Mouse (Mus musculus) left cerebral cortex, adult 9 months (tissue): ENCODE results near the gene Myl3.
A peak's percentile ranks its signal among the peaks of the same experiment; 100 is the strongest.

Experiments
- DNase-seq, 2 experiments: peaks; one replicate each; pipeline ENCODE4 v3.0.0; 2022; ENCODE audit warnings: low spot score in 2 of 2

The Myl3 gene

DNA sequence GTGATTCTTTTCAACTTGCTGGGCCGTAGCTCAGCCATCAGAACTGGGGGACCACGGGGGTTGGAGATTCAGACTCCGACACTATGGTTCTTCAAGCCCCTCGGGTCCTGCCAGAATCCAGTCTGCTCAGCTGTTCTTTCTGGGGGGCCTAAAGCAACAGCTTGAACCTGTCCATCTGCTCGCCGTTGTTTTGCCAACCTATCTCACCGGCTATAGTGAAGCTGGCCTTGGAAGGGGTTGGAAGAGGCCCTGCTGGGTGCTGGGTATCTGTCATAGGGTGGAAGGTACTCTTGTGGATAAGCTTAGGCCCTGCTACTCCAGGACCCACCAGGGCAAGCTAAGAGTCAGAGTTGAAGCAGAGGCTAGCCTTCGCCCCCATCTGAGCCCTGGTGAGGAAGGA is 19.2 kb downstream of the Myl3 start:
- no peak for DNase-seq

DNA sequence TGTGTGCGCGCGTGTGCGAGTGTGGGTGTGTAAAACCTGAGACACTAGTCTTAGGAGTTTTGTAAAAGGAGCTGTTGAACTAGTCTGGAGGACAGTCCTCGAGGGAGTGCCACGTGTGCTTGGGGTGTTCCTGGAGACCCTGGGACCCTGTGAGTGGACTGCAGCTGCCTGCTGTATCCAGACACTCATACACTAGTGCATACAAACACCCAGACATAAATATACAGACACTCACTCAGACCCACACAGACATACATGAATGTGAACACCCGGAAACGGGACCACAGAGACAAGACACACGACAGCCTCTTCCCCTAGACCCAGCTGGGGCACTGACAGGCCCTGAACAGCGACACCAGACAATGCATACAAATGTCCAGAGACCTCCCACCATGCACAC is 21.1 kb downstream of the Myl3 start:
- no peak for DNase-seq

DNA sequence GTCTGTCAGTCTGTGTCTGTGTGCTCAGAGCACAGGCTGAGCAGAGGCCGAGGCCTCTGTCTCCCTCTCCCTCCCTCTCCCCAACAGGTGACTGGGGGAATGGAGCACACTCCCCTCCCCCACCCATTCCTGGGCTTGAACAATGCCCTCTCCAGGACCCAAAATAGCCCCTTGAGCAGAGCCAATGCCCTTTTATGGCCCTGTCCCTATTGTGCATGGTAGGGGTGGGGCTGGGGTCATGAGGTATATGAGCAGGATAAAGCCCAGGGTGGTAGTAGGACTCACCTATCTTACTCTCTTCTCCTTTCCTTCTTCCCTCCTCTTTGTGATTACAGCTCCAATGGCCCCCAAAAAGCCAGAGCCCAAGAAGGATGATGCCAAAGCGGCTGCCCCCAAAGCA is 21.7 kb downstream of the Myl3 start:
- DNase-seq: no peak

DNA sequence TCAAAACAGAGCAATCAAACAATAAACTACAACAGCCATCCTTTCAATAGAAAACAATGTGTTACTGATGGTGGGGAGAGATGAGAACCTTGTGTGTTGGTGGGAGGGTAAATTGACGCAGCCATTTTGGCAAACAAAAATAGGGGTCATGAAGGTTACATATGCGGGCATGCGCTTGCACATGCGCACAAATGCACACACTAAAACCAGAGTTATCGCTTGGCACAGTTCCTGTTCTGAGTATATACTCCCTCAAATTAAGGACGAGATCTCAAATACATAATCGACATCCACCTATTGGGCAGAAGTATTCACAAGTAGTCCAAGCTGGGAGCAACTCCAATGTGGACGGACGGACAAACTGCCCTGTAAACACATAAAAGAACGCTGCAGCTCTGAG is 30.7 kb downstream of the Myl3 start:
- no peak for DNase-seq

DNA sequence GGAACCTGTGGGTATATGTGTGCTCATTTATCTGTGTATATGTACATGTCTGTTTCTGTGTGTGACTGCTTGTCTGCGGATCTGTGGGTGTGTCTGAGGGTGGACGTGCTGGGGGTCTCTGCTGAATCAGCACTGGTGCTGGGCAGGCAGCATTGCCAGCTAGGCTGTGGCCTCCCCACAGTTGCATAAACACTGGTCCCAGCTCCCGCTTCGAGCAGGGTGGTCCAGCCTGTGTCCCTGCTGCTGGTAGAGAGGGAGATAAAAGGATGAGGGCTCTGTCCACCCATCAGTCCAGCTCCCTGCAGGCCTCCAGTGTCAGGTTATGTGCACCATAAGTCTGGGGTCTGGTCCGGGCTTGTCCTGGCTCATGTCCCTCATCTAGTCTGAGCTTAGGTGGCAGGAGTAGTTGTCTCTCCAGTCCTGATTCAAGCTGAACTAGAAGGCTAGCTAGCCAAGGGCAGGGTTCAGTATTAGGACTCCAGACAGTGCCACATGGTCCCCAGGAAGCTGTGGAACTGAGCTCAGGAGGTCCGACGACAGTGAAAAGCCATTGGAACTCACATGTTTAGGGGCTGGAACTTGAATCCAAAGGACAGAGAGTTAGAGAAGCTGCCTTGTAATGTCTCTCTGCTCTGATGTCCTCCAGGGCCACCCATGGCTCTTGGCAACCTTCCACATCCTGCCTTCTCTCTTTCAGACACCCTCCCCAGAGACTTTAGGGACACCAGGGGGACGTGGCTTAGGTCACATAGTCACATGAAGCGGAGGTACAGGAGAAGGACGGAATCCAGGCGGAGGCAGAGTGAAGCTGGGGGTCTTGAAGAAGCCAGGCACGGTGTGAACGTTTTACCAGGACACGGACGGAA is 33.0 kb downstream of the Myl3 start:
- DNase-seq: no peak

DNA sequence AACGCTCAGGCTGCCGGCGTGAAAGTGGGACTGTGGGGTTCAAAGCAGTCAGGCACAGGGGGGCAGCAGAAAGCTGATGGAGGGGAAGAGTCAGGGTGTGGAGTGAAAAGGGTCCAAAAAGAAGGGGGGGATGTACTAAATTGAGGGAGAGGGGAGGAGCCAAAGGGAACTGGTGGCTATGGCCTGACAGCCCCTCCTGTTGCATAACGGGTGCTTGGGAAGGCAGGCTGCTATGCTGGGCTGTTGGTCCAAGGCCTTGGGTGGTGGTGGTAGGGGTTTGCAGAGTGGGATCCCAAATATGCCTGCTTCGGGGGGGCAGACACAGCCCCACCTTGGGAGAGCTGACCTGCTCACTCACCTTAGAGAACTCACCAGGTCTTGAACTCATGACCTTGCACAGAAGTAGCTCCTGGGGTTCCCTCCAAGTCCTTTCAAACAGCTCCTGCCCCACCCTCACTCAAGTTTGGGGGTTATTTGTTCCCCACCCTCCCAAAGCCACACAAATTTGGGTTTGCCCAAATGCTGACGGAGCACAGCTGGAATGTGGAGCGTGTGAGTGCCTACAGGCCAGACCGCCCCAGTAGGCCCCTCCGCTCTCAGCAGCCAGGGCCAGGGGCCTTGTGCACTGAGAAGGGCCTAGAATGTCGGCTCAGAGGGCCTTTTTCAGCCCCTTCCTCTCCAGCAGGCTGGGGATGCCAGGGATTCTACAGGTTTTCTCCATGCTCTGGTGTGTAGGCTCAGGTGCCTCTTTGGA is 33.8 kb downstream of the Myl3 start:
- no peak for DNase-seq

DNA sequence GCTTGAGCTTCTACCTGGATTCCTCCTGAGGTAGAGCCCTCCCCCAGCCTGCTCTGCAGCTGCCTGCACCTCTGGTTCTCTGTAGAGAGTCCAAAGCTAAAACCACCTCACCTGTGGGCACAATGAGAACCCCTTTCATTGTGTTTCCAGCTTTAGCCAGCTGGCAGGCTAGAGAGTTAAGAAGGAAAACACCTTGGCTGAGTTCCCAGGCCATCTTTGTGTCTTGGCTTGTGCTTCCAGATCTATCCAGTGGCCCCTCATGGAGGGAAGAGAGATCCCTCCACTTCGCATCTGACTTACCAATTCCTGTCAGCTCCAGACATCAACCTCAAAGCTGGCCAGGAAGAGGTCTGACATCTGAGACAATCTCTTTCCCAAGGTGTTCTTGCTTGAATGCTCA is 36.4 kb downstream of the Myl3 start:
- DNase-seq: no peak

DNA sequence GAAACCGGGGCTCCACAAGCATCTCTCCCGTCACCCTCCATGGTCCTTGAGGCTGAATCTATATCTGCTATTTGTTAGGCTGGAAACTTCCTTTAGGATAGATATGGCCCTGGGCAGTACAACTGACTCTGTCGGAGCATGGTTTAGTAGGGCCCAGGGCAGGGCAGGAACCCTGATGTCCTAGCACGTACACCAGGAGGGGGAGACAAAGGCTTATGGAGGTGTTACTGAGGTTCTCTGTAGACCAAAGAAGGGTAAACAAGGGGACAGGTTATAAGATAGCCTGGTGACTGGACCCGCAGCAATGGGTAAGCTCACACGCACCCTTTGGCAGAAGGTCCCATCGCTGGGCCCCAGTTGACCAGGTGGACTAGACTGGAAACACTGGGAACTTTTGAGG is 36.9 kb downstream of the Myl3 start:
- no peak for DNase-seq

DNA sequence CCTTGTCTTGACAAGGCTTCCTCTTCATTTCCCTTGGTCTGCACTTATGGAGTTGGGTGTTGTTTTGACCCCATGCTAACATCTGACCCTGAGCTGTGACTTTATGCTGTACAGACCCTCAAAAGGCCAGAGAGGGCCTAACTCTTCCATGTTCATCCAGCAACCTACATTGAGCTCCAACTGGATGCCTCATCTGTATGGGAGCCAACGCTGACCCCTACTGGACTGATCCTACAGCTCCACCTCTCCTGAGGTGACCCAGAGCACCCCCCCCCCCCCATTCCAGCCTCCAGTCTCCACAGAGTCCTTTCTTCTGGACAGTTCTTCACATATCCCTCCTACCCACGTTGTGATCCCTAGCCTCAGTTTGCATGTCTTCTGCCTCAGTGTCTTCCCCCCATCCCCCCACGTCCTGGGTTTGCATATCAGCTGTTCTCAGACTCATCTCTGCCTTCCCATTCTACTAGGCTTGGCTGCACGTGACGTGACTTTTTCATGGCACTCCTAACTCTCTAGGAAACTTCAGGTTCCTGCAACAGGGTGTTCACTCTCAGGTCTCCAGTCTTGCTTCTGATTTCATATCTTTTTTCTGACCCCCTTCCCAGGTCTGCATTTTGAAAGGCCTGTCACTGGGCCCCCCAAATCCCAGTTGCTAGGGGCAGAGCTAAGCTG is 37.7 kb downstream of the Myl3 start:
- DNase-seq: no peak

DNA sequence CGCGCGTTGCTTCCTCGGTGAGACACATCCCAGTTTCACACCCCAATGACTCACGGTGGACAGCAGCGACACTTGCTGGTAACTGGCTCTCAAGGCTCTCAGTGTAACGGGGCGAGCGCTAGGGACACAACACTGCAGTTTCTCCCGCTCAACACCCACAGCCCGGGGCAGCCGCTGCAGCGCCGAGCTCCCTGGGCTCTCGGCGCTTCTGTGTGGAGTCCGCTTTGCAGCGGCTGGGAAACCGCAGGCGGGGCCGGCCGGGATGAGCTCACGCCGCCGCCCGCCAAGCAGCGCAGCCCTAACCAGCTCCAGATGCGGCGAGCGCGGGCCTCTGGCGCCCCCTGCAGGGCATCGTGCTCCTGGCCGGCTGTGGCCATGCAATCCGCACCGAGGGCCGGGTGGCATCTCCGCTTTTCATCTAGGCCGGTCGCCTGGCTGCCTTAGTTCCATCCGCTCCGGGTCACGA is 39.6 kb downstream of the Myl3 start:
- DNase-seq: peak; percentile 68 to 94

DNA sequence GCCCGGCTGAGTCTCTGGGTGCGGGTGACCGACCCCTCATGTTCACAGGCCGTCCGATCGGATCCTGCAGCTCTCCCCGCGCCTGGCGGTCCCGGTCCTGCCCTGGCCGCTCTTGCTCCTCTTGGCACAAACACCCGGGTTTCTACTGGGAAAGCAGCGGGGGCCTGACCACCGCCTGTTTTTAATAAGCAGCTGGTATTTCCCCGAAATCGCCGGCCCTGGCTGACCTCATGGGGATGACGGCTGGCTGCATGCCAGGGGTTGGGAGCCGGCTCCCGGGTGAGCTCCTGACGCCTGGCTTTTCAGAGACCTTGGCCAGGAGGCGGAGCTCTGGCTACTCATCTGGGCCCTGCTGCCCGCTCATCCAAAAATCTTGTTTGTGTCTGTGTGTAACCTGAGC is 40.1 kb downstream of the Myl3 start:
- peak; percentile 58 to 75 for DNase-seq

DNA sequence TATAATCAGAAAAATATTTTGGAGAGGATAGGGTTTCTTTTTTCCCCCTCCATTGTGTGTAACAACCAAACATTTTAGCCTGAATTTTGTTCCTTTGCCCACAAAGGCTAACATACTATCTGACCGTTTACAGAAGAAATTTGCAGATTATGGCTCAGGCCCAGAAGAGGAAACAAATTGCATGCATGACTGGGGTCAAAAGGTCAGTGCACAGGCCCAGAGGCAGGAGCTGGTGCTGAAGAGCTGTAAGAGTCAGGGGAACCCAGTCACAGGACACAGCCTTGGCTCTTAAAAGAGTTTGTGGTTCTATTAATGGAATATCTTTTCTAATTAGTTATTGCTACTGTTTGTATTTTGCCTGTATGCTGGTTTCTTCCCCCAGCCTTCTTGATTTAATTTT is 42.0 kb downstream of the Myl3 start:
- no peak for DNase-seq

DNA sequence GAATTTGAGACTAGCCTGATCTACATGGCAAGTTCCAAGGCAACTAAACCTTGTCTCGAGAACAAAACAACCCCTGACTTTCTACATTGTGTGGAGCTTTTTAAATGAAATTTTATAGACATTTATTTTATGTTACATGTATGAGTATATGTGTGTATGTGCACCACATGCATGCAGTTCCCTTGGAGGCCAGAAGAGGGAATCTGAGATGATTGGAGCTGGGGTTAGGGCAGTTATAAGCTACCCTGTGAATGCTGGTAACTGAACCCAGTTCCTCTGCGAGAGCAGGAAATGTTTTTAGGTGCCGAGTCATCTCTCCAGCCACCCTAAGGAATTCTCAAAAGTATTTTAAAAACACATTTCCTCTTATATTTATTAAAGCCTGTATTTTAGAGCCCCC is 46.5 kb downstream of the Myl3 start:
- DNase-seq: no peak

DNA sequence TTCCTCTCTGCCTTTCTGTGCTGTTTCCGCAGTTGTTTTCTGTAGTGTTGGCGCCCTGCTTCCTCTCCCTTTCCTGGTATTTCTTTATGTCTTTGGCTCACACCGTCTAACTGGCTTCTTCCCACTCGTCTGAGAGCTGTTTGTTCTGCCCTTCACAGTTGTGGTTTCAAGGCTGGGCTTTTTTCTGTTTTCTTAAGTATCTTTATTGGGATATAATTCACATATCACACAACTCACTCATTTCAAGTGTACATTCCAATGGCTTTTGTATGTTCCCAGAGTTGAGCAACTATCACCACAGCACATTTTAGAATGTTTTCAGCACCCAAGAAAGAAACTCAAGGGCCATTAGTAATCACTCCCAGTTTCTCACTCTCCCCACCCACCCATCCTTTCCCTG is 48.8 kb downstream of the Myl3 start:
- DNase-seq: no peak

DNA sequence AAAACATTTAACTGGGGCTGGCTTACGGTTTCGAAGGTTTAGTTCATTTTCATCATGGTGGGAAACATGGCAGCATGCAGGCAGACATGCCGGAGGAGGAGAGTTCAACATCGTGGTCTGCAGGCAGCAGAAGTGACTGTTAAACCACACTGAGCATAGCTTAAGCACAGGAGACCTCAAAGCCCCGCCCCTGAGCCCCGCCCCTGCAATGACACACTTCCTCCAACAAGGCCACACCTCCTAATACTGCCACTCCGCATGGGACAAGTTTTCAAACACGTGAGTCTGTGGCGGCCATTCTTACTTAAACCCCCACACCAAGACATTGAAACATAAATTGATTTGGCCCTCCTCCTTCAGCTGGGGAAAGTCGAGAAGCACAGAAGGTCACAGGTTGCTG is 55.4 kb downstream of the Myl3 start:
- DNase-seq: no peak

DNA sequence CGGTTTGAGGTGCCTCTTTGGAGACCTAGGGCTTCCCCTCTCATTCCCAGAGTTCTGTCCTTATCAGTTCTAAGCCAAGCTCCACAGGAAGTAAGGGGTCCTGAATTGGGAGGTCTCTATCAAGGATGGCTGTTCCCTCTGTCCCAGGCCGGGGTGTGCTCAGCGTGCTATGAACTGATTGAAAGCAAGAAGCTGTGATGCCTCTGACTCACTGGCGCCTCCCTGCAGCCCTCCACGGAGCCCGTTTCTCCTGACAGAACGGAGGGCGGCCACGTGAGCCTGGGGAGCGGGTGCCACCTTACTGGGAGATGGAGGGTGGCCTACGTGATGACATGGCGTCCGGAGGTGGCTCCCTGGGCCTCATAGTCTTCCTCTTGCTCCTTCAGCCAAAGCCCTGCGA is 56.2 kb downstream of the Myl3 start, which contains the start of gene Prss42:
Gene Prss42, plus strand, starts transcription at position 301 of the 400 bp plus-strand sequence.
- no peak for DNase-seq

DNA sequence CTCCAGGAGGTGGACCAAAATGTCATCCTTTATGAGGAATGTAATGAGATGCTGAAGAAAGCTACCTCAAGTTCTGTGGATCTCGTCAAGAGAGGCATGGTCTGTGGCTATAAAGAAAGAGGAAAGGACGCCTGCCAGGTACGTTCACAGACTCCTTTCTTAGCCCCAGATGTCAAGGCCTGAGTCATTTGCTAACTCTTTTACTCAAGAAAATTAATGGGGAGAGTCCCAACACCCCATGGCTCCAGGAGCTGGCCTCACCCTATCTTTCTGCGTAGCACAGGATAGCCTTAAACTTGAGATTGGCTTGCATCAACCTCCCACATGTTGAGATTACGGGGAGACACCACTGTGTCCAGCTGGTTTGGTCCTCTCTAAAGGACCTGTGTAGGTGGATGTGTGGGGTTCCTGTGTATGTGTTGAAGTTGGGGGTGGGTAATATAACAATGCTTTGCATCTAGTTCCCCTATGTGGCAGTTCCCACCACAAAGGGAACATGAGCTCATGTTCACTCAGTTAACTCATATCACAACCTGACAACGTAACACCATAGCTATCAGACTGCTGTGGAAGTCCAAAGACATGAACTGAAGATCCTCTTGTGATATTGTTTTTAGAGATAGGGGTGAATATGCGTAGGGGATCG is 59.3 kb downstream of the Myl3 start:
- no peak for DNase-seq

DNA sequence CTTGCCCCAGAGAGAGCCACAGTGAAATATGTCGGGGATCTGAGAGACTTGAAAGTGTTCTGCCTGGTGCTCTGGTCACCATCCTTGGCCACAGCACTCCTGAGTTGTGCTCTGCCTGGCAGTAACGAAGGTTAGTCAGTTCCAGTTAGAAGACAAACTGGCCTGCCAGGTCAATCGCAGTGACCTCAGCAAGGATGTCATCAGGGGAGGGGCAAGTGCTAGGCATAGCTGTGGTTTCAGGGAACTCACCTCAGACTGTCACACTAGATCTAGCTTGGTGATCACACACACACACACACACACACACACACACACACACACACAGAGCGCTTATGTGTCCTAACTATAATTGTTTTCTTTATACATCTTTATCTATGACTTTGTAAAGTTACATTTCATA is 61.6 kb downstream of the Myl3 start:
- no peak for DNase-seq

DNA sequence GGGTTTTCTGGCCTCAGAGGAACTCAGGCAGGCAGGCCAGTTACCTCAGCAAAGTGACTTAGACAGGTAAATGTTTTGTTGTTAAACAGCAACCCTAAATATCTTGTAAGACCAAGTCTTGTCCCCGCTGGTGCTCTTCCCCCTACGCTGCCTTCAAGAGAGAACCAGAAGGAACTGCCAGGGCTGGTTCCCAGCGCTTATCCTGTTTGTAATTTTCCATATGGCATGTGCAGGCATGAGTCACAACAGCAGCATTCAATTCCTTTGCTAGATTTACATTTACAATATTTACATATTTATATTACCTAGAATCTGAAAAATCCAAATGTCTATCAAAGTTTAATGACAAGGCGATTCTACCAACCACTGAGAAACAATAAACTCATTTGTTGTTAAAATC is 68.4 kb downstream of the Myl3 start:
- DNase-seq: peak in 1 of 2 experiments; percentile 16

DNA sequence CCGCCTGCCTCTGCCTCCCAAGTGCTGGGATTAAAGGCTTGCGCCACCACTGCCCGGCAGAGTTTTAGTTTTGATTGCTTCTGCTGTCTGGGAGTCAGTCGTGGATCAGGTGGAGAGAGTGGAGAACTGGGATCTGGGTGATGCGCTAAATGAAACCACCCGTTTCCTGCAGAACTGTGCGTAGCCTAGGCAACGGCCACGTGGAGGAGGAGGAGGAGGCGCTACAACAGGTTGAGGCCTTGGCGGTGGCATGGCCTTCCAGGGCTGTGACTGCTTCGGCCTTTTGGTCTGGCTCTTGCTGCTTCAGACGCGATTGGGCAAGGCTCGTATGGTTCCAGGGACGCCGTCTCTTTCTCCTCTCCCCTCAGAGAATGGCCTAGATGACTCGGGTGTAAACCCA is 72.1 kb downstream of the Myl3 start, which contains the start of gene Prss44:
Gene Prss44, plus strand, starts transcription at position 206 of the 400 bp plus-strand sequence.
- DNase-seq: no peak
